Mouse (Mus musculus) lung, postnatal 0 days (tissue): Measurements from ENCODE around the gene Gngt2. TPM values are rescaled to one million over a fixed set of nuclear protein-coding genes. Genes with fewer than 3 reads are reported as not detected.

Experiments
- ATAC-seq: fragments of 200-750 bp; cut with Nextera tagmentation; 2 replicates; pipeline ENCODE4 v1.8.0; 2017; ENCODE audit warnings: moderate library complexity
- DNase-seq: peaks from one replicate; pipeline ENCODE4 v3.0.0-alpha.2; 2016; ENCODE audit warnings: low spot score
- H3K27ac ChIP-seq: fragments of 300-500 bp; sonication (generic); 2 replicates; pipeline ENCODE4 v1.5.1; 2014; ENCODE audit warnings: antibody characterized with exemption, mild to moderate bottlenecking, low read length, mixed read lengths
- H3K27me3 ChIP-seq: fragments of 300-500 bp; sonication (generic); replicated peaks from 2 replicates; pipeline ENCODE4 v1.6.1; 2014; ENCODE audit warnings: low read length, mixed read lengths; ENCODE audit not compliant: insufficient read depth
- H3K36me3 ChIP-seq: fragments of 300-500 bp; sonication (generic); 2 replicates; pipeline ENCODE4 v1.6.1; 2014; ENCODE audit warnings: low read length, mixed read lengths; ENCODE audit not compliant: insufficient read depth
- H3K4me1 ChIP-seq: fragments of 300-500 bp; sonication (generic); 2 replicates; pipeline ENCODE4 v1.6.1; 2014; ENCODE audit warnings: antibody characterized with exemption, low read depth, low read length, mixed read lengths; ENCODE audit not compliant: insufficient read depth
- H3K4me2 ChIP-seq: fragments of 300-500 bp; sonication (generic); replicated peaks from 2 replicates; pipeline ENCODE4 v1.6.1; 2014; ENCODE audit warnings: low read depth, mild to moderate bottlenecking, low read length, moderate library complexity, mixed read lengths
- H3K4me3 ChIP-seq: fragments of 300-500 bp; sonication (generic); 2 replicates; pipeline ENCODE4 v1.5.1; 2014; ENCODE audit warnings: low read depth, low read length
- H3K9ac ChIP-seq: fragments of 300-500 bp; sonication (generic); replicated peaks from 2 replicates; pipeline ENCODE4 v1.6.1; 2014; ENCODE audit warnings: low read depth, mild to moderate bottlenecking
- H3K9me3 ChIP-seq: fragments of 300-500 bp; sonication (generic); 2 replicates; pipeline ENCODE4 v1.6.1; 2016; ENCODE audit warnings: low read length, mixed read lengths
- CTCF ChIP-seq: IDR thresholded peaks from 2 replicates; pipeline ENCODE4 v1.5.1; 2016; ENCODE audit warnings: antibody characterized with exemption, mild to moderate bottlenecking
- EP300 ChIP-seq: IDR thresholded peaks from 2 replicates; pipeline ENCODE4 v1.6.1; 2016; ENCODE audit warnings: antibody characterized with exemption, mild to moderate bottlenecking, control low read depth
- WGBS: fragments of 180-500 bp; shearing (Covaris S2); extraction: QIAGEN DNeasy Blood & Tissue Kit; methylation state at CpG from one replicate; pipeline ENCODE4 v1.1.7; 2014; 5-methylcytosine and 5-hydroxymethylcytosine counted together
- polyA plus RNA-seq: library from polyadenylated mRNA; unstranded; fragments of >200 nt; fragmentation: Nextera tagmentation; extraction: Ambion mirVana; gene quantifications from 2 replicates; pipeline ENCODE4 v1.2.1, GENCODE M21; 2015

Gene Gngt2
- polyA plus RNA-seq, 1 experiment from 2014 or later = 75.9 TPM

GRCm38 (mm10) chr11:95835832-95836231, 1.2 kb upstream of the Gngt2 start:
- 24% methylated on average over 6 of the region's 6 CpGs for WGBS
- Histone ChIP-seq H3K27ac (no peak overlapping the region; the same call in 1 of the 2 replicates), H3K36me3 (no peaks in the 10 kb centered on the region), H3K27me3 (peaks cover 19% of the 10 kb centered on the region; the same call in 1 of the 2 replicates), H3K4me3 (no peak overlapping the region), H3K9me3 (no peaks in the 10 kb centered on the region), H3K4me2 (no peak overlapping the region), H3K9ac (no peak overlapping the region), H3K4me1 (peaks cover 34% of the 10 kb centered on the region)
- ATAC-seq (no peak), DNase-seq (no peak)
- TF ChIP-seq EP300 = no peak

DNA sequence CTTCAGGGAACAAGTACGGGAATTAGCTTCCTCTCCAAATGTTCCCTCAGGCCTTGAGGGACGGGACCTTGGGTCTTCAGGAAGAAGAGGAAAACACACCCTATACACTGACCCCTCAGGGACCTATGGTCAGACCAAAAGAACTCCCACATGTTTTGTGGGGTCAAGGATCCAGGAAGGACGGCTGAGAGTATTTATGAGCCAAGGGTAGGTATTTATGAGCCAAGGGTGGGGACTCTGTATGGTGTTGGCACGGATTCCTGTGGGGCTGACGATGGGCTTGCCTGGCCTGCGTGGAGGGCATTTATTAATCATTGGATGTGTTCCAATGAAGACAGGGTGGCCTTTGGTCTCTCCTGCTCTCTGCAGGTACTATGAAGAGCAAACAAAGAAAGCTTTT, 583 bp upstream of the Gngt2 start:
- TF ChIP-seq CTCF (no peak), EP300 (peak; percentile 71; the same call in 1 of the 2 replicates)
- Histone ChIP-seq H3K4me3 (no peak overlapping the region), H3K9ac (no peak overlapping the region), H3K27me3 (peaks cover 13% of the 10 kb centered on the region; the same call in 1 of the 2 replicates), H3K27ac (peak overlapping the region; percentile 62; the same call in 1 of the 2 replicates), H3K36me3 (no peaks in the 10 kb centered on the region), H3K9me3 (no peaks in the 10 kb centered on the region), H3K4me1 (peaks cover 28% of the 10 kb centered on the region), H3K4me2 (no peak overlapping the region)
- DNase-seq (peak; percentile 36), ATAC-seq (peak; percentile 40)
- 33% methylated on average over 6 of the region's 6 CpGs for WGBS

DNA sequence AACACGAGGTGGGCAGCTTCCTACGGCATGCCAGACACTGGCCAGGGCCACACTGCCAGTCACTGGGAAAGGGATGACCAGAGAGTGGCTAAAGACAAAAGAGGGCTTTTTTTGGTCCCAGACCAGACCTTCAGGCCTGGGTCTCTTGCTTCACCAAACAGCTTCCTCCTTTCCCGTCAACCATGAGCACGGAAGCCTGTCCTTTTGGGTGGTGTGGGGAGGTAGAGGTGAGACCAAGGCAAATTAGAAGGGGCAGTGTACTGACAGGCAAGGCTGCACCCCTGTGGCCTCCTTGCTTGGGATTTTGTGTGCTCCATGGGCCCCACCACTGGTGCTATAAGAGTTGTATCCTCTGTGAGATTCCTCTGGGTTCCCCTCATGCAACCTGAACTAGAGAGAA, 1.6 kb downstream of the Gngt2 start:
- no peak for TF ChIP-seq CTCF
- TF ChIP-seq EP300 = no peak
- Histone ChIP-seq H3K4me1 (peaks cover 27% of the 10 kb centered on the region), H3K9ac (no peak overlapping the region), H3K9me3 (no peaks in the 10 kb centered on the region), H3K4me2 (peak overlapping the region; percentile 19; the same call in 1 of the 2 replicates), H3K27me3 (no peaks in the 10 kb centered on the region), H3K4me3 (0 out of 2 replicates have a peak overlapping the region, but pooled peaks have one; percentile 5), H3K36me3 (no peaks in the 10 kb centered on the region), H3K27ac (peak overlapping the region; percentile 21)
- DNase-seq (no peak), ATAC-seq (no peak)
- 65% methylated on average over 4 of the region's 4 CpGs for WGBS

GRCm38 (mm10) chr11:95838999-95839868, 2.2 kb downstream of the Gngt2 start:
- Histone ChIP-seq H3K9ac (no peak overlapping the region), H3K27ac (peak overlapping the region; percentile 21), H3K4me2 (peak overlapping the region; percentile 19; the same call in 1 of the 2 replicates), H3K27me3 (no peaks in the 10 kb centered on the region), H3K36me3 (no peaks in the 10 kb centered on the region), H3K4me1 (peaks cover 23% of the 10 kb centered on the region), H3K9me3 (no peaks in the 10 kb centered on the region), H3K4me3 (no peak overlapping the region)
- 72% methylated on average over 8 of the region's 8 CpGs for WGBS
- no peak for ATAC-seq
- TF ChIP-seq EP300 = no peak
- TF ChIP-seq CTCF = no peak
- no peak for DNase-seq

GRCm38 (mm10) chr11:95840694-95841497, 3.9 kb downstream of the Gngt2 start:
- Histone ChIP-seq H3K4me3 (peak overlapping the region; percentile 36), H3K27ac (peak overlapping the region; percentile 78), H3K27me3 (no peaks in the 10 kb centered on the region), H3K9me3 (no peaks in the 10 kb centered on the region), H3K4me1 (peaks cover 13% of the 10 kb centered on the region; the same call in 1 of the 2 replicates), H3K9ac (0 out of 2 replicates have a peak overlapping the region, but pooled peaks have one; percentile 20), H3K4me2 (peak overlapping the region; percentile 46), H3K36me3 (no peaks in the 10 kb centered on the region)
- ATAC-seq = no peak
- TF ChIP-seq EP300 (no peak), CTCF (no peak)
- 58% methylated on average over 5 of the region's 5 CpGs for WGBS
- no peak for DNase-seq

- ATAC-seq (no peak), DNase-seq (no peak)
- no peak for TF ChIP-seq EP300
- no peak for TF ChIP-seq CTCF
- H3K4me2 ChIP-seq = peak overlapping the region; percentile 46
- 0 out of 2 replicates have a peak overlapping the region, but pooled peaks have one; percentile 20 for H3K9ac ChIP-seq
- H3K9me3 ChIP-seq = no peaks in the 10 kb centered on the region
- peak overlapping the region; percentile 36 for H3K4me3 ChIP-seq
- H3K27me3 ChIP-seq = no peaks in the 10 kb centered on the region
- H3K4me1 ChIP-seq = peaks cover 9% of the 10 kb centered on the region; the same call in 1 of the 2 replicates
- no peaks in the 10 kb centered on the region for H3K36me3 ChIP-seq
- H3K27ac ChIP-seq = peak overlapping the region; percentile 78
- 42% methylated on average over 10 of the region's 10 CpGs for WGBS
Measured at GRCm38 (mm10) chr11:95841498-95841830, 4.4 kb downstream of the Gngt2 start.
